Mouse (Mus musculus): Measurements from ENCODE around the gene Tcf7. TPM values are rescaled to one million over a fixed set of nuclear protein-coding genes. Genes with fewer than 3 reads are reported as not detected.

The Tcf7 gene
- total RNA-seq, 1 experiment from 2014 or later: 41.6 TPM

DNA sequence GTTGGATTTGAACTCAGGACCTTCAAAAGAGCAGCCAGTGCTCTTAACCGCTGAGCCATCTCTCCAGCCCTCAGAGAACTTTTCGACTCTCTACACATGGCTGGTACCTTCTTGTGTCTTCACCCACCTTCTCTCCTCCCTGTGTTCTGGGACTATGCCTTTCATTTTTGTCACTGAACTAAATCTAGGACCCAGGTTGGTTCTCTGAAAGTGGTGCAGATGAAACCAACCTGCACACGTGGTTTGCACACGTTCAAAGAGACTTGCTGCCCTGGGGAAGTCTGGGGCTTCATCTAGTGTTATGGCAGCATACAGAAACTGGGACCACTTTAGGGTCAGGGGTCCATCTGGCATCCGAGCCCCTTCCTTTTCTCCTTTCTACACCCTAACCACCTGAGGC lies 15.5 kb downstream of the Tcf7 start:
- DNase-seq: no peak

DNA sequence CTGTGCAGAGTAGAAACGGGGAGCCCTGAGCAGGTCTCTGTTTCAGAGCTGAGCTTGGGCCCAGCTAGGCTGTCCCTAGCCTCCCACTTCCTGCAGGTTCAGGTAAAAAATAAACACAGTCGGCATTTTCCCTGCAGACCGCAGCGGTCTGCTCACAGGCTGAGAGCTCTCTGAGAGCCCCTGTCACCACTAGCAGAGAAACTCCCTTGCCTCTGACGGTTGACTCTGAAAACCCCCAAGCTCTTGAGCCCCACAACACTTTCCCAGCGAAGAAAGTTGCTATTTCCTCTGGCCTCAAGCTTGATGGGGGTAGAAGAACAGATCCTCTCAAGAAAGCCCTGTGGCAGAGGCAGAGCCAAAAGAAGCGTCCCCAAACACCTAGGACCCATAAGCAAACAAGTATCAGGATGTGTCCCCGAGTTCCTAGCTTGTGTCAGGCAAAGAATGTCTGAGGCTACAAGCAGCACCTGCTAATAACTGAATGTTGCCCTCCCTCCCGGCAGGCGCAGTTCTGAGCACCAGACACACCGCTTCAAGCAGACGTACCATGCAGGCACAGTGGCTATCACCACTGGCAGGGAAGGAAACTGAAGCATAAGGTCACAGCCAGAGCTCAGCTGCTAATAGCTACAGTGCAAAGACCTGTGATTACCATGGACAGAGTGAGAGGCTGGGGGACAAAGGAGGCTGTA lies 17.1 kb downstream of the Tcf7 start:
- no peak for DNase-seq

DNA sequence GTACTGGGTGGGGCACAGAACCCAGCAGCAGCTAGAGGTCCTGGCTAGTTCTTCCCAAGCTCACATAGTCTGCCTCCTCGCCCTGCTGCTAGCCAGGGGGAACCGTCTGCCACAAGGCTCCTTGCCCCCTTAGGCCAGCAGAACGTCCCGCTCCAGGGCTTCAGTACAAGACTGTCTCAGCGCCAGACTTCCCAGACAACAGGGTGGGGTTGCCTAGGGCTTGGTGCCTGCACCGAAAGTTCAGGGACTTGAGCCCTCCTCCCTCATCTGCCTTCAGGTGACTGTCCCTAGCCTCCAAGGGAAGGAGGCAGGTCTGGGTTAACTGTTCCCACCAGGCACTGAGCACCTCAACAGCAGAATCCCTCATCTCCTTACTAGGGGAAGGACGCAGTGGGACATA lies 17.9 kb downstream of the Tcf7 start:
- DNase-seq: no peak

DNA sequence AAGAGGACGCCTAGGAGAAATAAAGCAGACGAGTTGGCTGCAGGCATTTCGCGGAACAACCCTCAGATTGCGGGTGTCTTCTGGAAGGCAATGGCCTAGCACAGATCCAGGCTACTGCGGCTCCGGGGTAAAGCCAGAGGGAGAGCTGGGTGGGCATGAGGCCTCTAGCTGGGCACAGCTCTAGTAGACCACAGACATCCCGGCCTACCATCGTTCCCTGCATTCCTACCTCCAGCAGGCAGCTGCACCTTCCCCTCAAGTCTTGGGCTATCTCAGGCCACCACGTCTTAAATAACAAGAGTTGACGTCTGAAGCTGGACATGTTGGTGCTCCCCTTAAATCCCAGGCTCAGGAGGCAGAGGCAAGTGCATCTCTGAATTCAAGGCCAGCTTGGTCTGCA lies 20.5 kb downstream of the Tcf7 start:
- no peak for DNase-seq

DNA sequence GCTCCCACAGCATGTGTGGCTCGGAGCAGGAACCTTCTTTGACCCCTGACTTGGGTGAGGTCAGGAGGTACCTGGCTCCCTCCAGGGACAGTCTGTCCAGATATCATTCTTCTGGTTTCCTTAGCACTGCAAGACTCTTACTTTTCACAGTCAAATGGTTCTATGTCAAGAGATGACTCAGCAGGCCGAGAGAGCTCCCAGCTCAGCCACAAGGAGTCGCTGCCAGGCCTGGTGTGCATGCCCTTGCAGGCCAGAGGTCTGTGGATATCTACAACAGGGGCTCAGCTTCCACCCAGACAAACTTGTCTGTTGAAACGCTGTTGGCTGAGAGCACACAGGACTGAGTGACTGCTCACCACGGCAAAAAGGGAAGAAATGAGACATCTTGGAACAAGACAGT lies 20.9 kb downstream of the Tcf7 start:
- DNase-seq: peak; percentile 88

DNA sequence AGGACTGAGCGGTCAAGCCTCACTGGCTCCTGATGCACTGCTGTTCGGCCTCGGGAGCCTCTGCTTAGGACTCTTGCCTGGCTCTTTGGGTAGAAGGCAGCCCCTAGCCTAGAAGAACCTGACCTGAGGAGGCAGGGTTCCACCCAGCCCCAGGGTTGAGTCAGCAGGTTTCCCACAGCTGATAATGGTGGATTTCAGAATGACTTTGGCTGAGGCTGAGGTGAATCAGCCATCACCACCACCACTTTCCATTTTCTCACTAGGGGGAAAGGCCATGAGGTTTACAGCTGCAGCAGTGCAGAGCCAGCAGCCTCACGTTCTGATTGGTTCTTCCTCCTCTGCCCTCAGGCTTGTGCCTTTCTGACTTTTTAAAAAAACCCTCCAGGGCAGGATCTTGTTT lies 21.9 kb downstream of the Tcf7 start:
- DNase-seq: peak; percentile 44

DNA sequence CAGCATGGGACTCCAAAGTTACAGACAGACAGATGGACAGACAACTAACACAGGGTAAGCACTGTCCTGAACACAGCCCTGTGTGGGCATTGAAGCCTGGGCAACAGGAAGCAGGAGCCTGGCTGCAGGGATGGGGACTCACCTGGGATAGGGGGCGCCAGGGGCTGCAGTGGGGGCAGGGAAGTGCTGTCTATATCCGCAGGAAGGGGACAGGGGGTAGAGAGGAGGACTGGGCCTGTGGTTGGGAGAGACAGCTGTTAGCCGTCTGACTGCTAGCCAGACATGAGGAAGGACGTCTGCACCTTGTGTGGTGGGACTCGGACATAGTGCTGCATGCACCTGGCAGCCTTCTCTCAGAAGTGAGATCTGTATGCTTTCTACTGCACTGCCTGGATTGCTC lies 24.1 kb downstream of the Tcf7 start:
- no peak for DNase-seq

DNA sequence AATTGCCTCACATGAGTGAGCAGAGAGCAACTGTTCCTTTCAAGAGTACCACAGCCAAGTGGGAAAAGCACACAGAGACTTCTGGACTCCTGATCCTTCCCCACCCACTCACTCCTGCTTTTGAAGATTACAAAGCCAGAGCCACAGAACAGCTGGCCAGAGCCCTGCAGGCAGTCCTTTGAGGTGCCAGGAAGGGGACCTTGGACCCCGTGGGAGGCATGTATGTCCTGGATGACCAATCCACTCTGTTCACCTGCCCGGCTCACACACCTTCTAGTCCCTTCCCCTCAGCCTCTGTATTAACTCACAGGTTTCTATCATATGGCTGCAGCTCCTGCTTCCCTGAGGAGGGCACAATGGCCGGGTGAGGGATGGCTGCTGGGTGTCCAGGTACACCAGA lies 25.4 kb downstream of the Tcf7 start:
- no peak for DNase-seq

DNA sequence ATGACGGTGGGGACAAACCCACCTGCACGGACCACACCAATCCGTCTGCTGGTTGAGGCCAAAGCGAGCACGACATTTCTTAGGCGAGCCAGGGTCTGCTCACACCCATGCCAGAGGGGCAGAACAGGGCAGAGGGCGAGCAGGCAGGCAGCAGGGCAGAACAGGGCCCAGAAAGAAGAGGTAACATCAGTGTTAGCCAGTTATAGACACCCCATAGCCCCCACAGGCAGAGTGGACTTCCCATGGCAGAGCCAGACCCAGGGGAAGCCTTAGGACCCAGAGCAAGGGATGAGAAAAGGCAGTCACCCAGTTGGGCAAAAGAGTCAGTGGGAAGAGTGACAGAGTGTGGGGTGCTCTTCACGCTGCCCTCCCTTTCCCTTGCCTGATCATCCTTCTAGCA lies 27.7 kb downstream of the Tcf7 start:
- DNase-seq: no peak

DNA sequence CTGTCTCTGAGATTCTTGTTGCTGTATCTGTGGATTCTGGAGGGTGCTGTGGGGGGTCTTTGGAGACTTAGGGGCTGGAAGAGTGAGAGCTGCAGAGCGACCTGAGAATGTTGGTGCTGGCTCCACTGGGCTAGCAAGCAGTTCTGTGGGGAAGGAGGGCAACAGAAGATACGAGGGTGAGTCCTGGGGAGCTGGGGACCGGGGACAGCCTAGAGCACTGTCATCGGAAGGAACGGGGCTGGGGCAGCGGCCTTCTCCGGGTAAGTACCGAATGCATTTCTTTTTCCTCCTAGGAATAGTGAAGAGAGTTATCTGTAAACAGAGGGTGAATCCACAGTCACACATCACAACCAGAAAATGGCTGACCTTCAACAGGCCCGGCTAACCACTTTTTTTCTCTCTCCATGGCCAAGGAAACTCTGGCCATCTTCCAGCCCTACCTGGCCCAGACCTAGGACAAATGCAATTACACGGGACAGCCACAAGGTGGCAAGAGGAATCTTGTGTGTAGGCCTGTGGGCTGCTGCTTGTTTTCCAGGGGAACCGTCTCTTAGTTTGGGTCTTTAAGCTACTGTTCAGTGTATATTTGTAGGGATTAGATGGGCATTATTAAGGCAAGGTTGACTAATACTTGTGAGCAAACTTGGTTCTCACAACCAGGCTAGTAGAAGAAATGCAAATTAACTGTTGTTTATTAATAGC lies 29.0 kb downstream of the Tcf7 start:
- peak; percentile 88 for DNase-seq

DNA sequence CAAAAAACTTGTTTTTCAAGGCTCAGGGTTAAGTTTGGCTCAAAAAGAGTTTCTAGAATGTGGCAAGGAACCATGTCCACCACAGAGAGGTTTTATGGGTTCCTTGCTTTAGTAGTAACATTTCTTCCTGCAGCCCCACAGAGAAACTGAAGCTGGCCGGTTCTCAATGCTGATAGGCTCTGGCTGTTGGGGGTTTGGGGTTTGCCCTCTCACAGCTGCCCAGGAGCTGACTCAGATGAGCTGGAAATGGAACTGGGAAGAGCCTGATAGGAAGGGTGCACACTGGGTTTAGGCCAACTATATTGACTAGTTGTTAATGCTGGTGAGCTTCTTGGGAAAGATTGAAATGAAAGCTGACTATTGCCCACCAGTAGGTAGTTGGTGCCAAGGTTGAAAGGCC lies 30.1 kb downstream of the Tcf7 start:
- no peak for DNase-seq

DNA sequence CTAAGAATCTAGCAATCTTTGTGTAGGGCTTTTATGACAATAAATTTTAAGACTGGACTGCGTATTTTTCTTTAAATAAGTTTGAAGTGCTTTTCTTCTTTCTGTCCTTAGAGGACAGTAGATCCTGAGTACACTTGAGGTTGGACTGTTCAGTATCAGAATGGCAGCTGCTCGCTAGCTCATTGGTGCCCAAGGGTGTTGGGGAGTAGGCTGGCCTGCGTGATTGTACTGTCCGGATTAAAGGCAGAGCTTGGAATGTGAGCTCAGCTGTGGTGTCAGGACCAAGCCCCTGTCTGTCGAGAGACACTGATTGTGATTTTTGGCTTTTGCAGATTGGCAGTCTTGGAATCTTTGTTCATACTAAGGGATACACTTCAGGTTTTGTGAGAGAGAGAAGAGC lies 31.0 kb downstream of the Tcf7 start:
- no peak for DNase-seq

DNA sequence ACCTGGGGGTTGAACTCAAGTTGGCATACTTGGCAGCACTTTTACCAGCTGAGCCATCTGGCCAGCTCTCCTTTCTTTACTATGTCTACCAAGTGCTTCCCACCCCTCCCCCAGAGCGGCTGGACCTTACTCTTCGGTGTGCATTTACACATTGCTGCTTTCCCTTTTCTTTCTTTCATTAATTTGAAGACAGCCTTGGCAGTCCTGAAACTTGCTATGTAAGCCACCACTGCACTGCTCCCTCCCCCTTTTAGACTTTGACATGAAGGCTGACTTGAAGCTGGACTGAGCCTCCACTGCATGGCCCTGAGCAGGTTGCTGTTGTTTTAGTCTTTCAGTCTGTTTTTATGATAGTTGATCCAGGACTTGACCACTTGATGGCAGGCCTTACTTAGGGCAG lies 33.4 kb downstream of the Tcf7 start:
- DNase-seq: no peak

DNA sequence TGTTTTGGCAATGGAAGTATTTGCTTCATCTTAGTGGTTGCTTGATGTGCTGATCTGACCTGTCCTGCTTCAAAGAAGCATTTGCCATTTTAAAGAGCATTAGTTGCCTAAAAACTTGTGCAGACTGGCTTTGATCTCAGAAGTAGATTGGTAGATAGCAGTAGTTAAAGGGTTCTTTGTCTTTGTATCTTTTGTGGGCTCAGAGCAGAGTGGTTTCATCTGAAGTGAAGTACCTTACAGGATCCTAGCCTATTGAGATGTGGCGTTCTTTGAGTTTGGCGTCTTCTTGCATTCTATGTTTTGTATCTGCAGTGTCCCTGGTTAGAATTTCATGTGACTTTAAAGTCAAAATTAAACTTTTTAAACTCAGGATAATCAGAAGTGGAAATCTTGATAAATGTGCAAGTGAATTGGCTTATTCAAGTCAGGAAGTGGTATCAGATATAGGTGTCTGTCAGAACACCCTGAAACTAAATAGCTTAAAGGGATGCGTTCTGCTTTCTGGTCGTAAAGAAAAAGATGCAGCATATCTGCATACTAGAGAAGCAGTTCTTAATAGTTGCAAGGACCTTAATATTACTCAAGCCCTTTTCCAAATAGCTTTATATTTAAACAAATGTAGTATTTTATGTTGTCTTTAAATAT lies 41.8 kb downstream of the Tcf7 start:
- DNase-seq: no peak

DNA sequence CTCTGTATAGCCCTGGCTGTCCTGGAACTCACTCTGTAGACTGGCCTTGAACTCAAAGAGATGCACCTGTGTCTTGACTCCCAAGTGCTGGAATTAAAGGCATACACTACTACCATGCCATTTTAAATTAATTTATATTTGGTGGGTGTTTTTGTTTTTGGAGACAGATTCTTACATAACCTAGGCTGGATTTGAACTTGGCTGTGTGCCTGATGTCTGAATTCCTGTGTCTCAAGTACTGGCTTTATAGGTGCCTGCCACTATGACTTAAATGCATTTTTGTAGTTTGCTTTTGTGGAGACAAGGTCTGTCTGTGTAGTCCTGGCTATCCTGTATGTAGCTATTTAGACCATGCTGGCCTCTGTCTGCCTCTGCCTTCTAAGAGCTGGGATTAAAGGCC lies 48.3 kb downstream of the Tcf7 start:
- no peak for DNase-seq

DNA sequence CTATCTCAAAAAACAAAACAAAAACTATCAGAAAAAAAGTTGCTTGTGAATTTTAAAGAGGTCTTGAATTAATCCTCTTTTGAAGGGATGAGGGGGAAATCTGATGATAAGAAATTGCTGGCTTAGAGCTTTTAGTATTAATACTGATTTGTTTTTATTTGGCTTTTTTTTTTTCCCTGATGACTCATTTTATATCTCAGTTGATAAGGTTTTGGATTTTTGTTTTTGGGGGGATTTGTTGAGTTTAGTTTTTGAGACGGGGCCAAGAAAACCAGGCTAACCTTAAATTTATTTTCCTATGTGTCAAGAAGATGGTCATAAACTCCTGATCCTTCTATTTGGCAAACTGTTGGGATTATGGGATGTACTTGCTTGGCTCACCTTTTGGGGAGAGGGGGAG lies 48.9 kb downstream of the Tcf7 start:
- DNase-seq: no peak

DNA sequence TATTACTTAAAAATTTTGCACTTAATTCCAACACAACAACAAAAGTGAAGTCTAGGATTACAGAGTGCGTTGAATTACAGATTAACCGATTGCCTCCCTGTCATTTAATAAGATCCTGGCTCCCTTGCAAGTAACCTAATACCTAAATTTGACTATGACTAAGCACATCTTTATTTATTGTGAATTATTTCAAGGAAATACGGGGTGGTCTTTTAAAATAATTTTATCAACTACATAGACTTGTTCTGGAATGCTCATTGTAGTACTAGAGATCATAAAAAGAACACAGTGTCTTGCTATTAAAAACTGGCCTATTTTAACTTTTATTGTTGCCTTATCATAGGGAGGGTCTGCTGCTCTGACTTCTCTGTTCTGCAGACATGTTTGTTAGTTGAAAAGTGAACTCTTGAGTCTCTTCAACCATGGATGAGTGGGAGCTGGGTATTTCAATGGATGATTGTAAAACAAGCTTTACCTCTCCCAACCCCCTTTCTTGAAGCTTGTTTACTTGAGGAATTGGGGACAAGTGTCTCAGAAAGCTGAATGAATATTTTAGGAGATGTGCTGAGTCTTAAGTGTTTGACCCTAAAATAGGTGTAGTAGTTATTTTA lies 49.7 kb downstream of the Tcf7 start:
- DNase-seq: no peak

DNA sequence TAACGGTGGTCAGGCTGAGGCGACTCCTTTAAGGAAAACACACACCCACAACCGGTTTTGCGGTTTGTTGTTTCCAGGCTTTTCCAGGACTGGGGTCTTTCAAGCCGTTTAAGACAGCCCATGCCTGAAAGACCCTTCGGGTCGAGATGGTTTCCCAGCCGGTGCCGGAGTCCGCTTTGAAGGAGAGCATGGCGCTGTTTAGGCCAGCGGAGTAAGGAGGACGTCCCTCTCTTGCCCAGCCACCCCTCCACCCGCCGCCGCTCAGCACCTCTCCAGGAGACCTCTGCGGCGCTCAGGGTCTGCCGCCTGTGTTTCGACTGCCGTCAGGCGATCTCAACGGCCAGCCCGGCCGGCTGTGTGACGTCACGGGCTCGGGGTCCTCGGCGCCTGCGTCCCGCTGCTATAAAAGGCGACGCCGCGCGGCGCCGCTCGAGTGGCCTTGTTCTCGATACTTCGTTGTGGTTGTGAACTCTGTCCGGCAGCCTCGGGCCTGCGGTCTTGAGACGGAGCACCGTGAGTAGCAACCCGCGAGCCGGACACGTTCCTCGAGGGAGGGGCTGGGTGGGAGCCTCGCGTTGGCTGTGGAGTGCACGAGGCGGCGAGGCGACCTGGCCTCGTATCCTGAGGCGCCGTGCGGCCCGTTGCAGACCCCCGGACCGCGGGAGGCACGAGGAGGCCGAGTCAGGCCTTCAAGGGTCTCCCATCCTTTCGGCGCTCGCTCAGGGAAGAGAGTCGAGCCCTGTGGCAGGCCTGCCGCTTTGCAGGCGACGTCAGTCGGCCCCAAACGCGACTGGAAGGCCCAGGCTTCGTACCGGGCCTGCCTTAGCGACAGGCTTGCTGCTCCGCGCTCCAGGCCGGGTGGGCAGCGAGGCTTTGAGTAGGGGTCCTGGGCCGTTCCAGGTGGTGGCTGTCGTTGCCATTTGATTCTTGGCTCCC lies 50.9 kb downstream of the Tcf7 start, which contains the start of gene Skp1a:
Skp1a (plus strand) TSS at position 390 of the 936 bp plus-strand sequence.
- peak; percentile 95 for DNase-seq

DNA sequence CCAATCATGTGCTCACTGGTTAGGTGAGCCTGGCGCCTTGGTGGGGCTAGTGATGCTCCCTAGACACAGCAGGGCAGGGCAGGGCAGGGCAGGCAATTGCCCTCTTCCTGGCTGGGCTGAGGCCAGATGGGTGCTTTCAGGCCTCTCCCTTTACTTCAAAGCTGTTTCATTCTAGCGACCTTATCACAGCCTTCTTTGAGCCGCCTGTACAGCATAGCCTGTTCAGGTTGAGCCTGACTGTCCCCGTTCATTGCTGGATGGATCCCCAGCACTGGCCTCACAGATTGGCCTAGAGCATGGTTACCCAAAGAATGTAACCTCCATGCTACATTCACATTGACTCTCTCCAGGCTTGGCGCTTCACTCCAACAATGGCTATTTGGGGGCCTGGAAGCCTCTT lies 52.1 kb downstream of the Tcf7 start:
- no peak for DNase-seq

DNA sequence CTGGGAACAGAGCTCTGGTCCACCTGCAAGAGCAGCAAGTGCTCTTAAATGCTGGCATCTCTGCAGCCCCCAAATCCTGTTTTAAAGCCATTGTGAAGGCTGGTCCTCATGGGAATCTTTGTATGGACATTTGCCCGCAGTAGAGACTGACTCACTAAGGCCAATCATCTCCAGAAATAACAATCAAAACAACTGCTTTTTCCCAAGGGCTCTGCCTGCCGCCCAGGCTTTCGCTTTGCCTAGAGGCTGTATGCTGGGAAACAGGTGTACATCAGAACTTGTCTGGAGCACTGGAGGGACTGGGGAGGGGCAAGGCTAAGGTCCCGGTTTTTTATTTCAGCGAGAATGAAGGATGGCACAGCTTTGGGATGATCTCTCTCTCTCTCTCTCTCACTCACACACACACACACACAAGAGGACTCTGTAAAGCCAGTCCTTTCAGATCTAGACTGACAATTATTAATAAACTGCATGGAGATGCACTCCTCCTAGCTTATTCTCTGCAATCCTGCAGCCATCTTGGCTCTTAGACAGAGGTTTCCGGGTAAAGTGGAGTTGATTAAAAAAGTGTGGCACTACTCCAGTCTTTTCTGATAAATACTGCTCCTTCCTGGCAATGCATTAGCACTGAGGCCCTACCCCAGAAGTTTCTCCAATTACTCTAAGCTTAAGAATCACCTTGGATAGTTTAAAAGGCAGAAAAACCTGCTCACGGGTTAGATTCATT lies 53.9 kb downstream of the Tcf7 start:
- DNase-seq: peak; percentile 14

DNA sequence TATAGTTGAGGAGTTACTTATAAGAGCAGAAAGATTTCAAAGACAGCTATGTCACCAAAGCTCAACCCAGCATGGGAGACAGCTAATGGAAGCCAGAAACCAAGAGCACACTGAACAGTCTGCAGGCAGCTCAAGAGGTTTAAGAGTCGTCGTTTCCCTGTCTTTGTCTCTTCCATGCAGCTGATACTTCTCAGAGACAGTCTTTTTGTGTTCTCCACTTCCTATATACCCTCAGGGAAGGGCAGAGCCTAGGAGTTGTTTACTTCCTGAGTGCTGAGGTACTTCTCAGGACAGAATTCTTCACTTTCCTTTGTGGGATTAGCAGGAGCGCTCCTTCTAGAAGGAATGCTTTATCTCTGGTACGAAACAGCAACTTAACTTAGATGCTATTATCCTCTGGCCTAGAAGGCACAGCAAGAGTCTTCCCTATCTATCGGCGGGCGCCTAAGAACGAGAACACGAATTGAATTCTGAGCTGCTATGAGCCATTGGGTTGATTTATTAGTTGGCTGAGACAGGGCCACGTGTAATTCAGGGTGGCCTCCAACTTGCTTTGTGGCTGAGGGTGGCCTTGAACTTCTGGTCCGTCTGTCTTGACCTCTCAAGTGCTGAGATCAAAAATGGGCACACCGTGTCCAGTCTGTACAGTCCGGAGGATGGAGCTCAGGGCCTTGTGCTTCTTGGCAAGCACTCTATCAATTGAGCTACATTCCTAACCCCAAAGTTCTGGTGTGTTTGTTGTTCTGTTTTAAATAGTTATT lies 55.2 kb downstream of the Tcf7 start:
- DNase-seq: peak; percentile 75
